ENCODE assay signal across 10 mouse cellular contexts in genomic region chr11:117479746-117480145, GRCm38 (mm10). TPM values are rescaled to one million over a fixed set of nuclear protein-coding genes. Genes with fewer than 3 reads are reported as not detected.
DNase-seq lines count a peak whose midpoint lies in the region; ATAC-seq and TF ChIP-seq lines count a peak whose summit lies in the region.
"Had no signal": no experiment of that assay in that cellular context is flagged by ENCODE, and none has a peak within 500 bp of the region (broad histone marks: within the 10 kb centered on the region; RNA-seq: fewer than 3 reads in every experiment).

No protein-coding gene starts in this region.

- peaks cover 42% of the 10 kb centered on the region for H3K4me1 ChIP-seq in forebrain, postnatal 0 days (ENCODE audit: insufficient read depth)
- H3K4me1 ChIP-seq in limb, embryonic 11.5 days (ENCODE audit: control insufficient read depth, insufficient read depth, low read length) = peaks cover 29% of the 10 kb centered on the region

- peak; percentile 44 for DNase-seq in right cerebral cortex, postnatal 4 days
- no peak for DNase-seq in right cerebral cortex, postnatal 25 days
- DNase-seq in forebrain, postnatal 0 days = no peak
- DNase-seq in limb, embryonic 11.5 days (ENCODE audit: low spot score) = no peak
- DNase-seq in urinary bladder, postnatal 10 days (ENCODE audit: low spot score) = no peak
- DNase-seq in adrenal gland, adult 2 months = no peak
- no peak for DNase-seq in thymus, postnatal 4 days
- DNase-seq in lung, postnatal 25 days (ENCODE audit: low spot score) = no peak
- DNase-seq: liver, postnatal 0 days had no signal

- H3K4me2 ChIP-seq in forebrain, postnatal 0 days (ENCODE audit: low read depth) = peak overlapping the region; percentile 26; the same call in 1 of the 2 replicates
- no peak overlapping the region for H3K4me2 ChIP-seq in limb, embryonic 11.5 days (ENCODE audit: low read depth, severe bottlenecking)

- H3K27ac ChIP-seq in forebrain, postnatal 0 days (ENCODE audit: low read depth, low read length) = peak overlapping the region; percentile 92
- peak overlapping the region; percentile 70 for H3K27ac ChIP-seq in limb, embryonic 11.5 days (replicated peaks; ENCODE audit: low read depth, low read length)

- no peak for TF ChIP-seq CTCF in forebrain, postnatal 0 days (IDR thresholded peaks at IDR 0.05; ENCODE audit: low read depth)

- no peak overlapping the region for H3K4me3 ChIP-seq in forebrain, postnatal 0 days (ENCODE audit: low read depth, low read length)
- H3K4me3 ChIP-seq in limb, embryonic 11.5 days (ENCODE audit: low read depth, low read length) = no peak overlapping the region

- no peak for ATAC-seq in forebrain, postnatal 0 days
- ATAC-seq in limb, embryonic 11.5 days (ENCODE audit: insufficient number of reproducible peaks, low FRiP score, low TSS enrichment, low read depth) = no peak
- ATAC-seq: liver, postnatal 0 days had no signal

- no peaks in the 10 kb centered on the region for H3K9me3 ChIP-seq in forebrain, postnatal 0 days (ENCODE audit: low read length)
- no peaks in the 10 kb centered on the region for H3K9me3 ChIP-seq in limb, embryonic 11.5 days (ENCODE audit: control insufficient read depth, low read length)

- peak overlapping the region; percentile 39 for H3K9ac ChIP-seq in forebrain, postnatal 0 days
- H3K9ac ChIP-seq in limb, embryonic 11.5 days (ENCODE audit: low read length) = no peak overlapping the region; the same call in 1 of the 2 replicates
- H3K9ac ChIP-seq: liver, postnatal 0 days had no signal

- WGBS in forebrain, postnatal 0 days = 31% methylated on average over 12 of the region's 12 CpGs
- WGBS in limb, embryonic 11.5 days = 49% methylated on average over 12 of the region's 12 CpGs

- no peaks in the 10 kb centered on the region for H3K36me3 ChIP-seq in forebrain, postnatal 0 days (ENCODE audit: insufficient read depth)
- no peaks in the 10 kb centered on the region for H3K36me3 ChIP-seq in limb, embryonic 11.5 days (ENCODE audit: control insufficient read depth, insufficient read depth, low read length)

- no peaks in the 10 kb centered on the region for H3K27me3 ChIP-seq in forebrain, postnatal 0 days (ENCODE audit: insufficient read depth, low read length)
- H3K27me3 ChIP-seq in limb, embryonic 11.5 days (ENCODE audit: control insufficient read depth, insufficient read depth, low read length) = no peaks in the 10 kb centered on the region

RNA-seq across cellular contexts. Expression of gene Gm11733, which starts 4.4 kb away (rescaled TPM):
- total RNA-seq in forebrain, postnatal 0 days (2014; rRNA removed) = 0.14 and 0.23 TPM in 2 replicates
- polyA plus RNA-seq in forebrain, postnatal 0 days (2015; fragmentation: Nextera tagmentation; extraction: Ambion mirVana) = 0.08 and 0.18 TPM in 2 replicates
- not detected in 2 replicates for polyA plus RNA-seq in limb, embryonic 11.5 days (2014; fragmentation: Nextera tagmentation; extraction: Ambion mirVana)
- not detected for total RNA-seq in adrenal gland, adult 2 months (2021)
- not detected in 2 replicates for polyA plus RNA-seq in adrenal gland, adult 2 months (2012; rRNA removed)
- polyA plus RNA-seq: liver, postnatal 0 days; spleen, adult 2 months had no signal
